Mouse (Mus musculus) thymus, adult 2 months (tissue): ENCODE measurements around the gene Borcs5. TPM values are rescaled to one million over a fixed set of nuclear protein-coding genes. Genes with fewer than 3 reads are reported as not detected.

Experiments used
- DNase-seq: peaks from one replicate; pipeline ENCODE4 v3.0.0; 2021
- H3K27ac ChIP-seq: fragments of 200-500 bp; 2 replicates; pipeline ENCODE4 v1.5.1; 2012; ENCODE audit warnings: low read length, control low read depth; ENCODE audit not compliant: control insufficient read depth, insufficient read depth
- H3K27me3 ChIP-seq: fragments of 200-500 bp; 2 replicates; pipeline ENCODE4 v1.6.1; 2012; ENCODE audit warnings: mild to moderate bottlenecking, low read length, moderate library complexity, mixed read lengths; ENCODE audit not compliant: control insufficient read depth, insufficient read depth
- H3K36me3 ChIP-seq: fragments of 200-500 bp; 2 replicates; pipeline ENCODE4 v1.6.1; 2012; ENCODE audit warnings: mild to moderate bottlenecking, low read length, moderate library complexity; ENCODE audit not compliant: control insufficient read depth, insufficient read depth
- H3K4me1 ChIP-seq: fragments of 200-500 bp; replicated peaks from 2 replicates; pipeline ENCODE4 v1.6.1; 2012; ENCODE audit warnings: low read length; ENCODE audit not compliant: control insufficient read depth, insufficient read depth
- H3K4me3 ChIP-seq: fragments of 200-500 bp; 2 replicates; pipeline ENCODE4 v1.5.1; 2012; ENCODE audit warnings: mild to moderate bottlenecking, low read length, control low read depth, moderate library complexity; ENCODE audit not compliant: control insufficient read depth, insufficient read depth
- CTCF ChIP-seq: fragments of 200-500 bp; IDR thresholded peaks from 2 replicates; pipeline ENCODE4 v1.5.1; 2012; ENCODE audit warnings: mild to moderate bottlenecking, control low read depth, low read length, moderate library complexity, borderline replicate concordance; ENCODE audit not compliant: control insufficient read depth, poor library complexity, insufficient read depth; ENCODE audit errors: extremely low read depth
- POLR2A ChIP-seq: fragments of 200-500 bp; IDR thresholded peaks from 2 replicates; pipeline ENCODE4 v1.6.1; 2012; ENCODE audit warnings: mild to moderate bottlenecking, low read length, control low read depth, moderate library complexity; ENCODE audit not compliant: control insufficient read depth, poor library complexity, insufficient read depth; ENCODE audit errors: extremely low read depth
- WGBS: fragments of 180-500 bp; shearing (Covaris S2); methylation state at CpG from one replicate; pipeline ENCODE4 v1.1.7; 2018; 5-methylcytosine and 5-hydroxymethylcytosine counted together
- polyA plus RNA-seq: library from polyadenylated mRNA; depleted of rRNA; stranded (reverse); fragments of >200 nt; gene quantifications from 2 replicates; pipeline ENCODE4 v1.2.3, GENCODE M21; 2012; rRNA removed

Gene Borcs5
- polyA plus RNA-seq, 1 experiment, result 16.9 TPM

DNA sequence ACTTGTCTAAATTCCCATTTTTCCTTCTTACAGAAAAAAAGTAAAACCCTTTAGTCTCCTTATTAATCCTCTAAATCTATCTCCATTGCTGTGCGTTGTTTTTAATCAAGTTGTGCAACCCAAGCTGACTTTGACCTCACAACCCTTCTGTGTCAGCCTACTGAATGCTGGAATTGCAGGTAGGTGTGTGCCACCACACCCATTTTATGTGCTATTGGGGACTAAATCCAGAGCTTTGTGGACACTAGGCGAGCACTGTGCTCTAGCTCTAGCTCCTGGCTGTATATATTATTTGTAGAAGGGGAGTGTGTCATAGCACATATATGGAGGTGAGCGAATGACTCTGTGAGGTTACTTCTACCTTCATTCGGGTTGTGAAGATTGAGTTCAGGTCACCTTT is 111.8 kb downstream of the Borcs5 start:
- Histone ChIP-seq H3K36me3 (no peaks in the 10 kb centered on the region), H3K4me1 (peaks cover 3% of the 10 kb centered on the region), H3K4me3 (no peak overlapping the region), H3K27me3 (no peaks in the 10 kb centered on the region), H3K27ac (no peak overlapping the region)
- no peak for DNase-seq
- no peak for TF ChIP-seq POLR2A
- TF ChIP-seq CTCF, result no peak
- 97% methylated on average over 4 of the region's 4 CpGs for WGBS

- 62% methylated on average over 5 of the region's 5 CpGs for WGBS
- peaks cover 3% of the 10 kb centered on the region for H3K4me1 ChIP-seq
- DNase-seq, result no peak
- no peaks in the 10 kb centered on the region for H3K27me3 ChIP-seq
- no peaks in the 10 kb centered on the region for H3K36me3 ChIP-seq
- no peak for TF ChIP-seq POLR2A
- no peak for TF ChIP-seq CTCF
- H3K27ac ChIP-seq, result peak overlapping the region; percentile 63; the same call in 1 of the 2 replicates
- H3K4me3 ChIP-seq, result no peak overlapping the region
Measured at GRCm38 (mm10) chr6:134751883-134752647, 112.8 kb downstream of the Borcs5 start.

DNA sequence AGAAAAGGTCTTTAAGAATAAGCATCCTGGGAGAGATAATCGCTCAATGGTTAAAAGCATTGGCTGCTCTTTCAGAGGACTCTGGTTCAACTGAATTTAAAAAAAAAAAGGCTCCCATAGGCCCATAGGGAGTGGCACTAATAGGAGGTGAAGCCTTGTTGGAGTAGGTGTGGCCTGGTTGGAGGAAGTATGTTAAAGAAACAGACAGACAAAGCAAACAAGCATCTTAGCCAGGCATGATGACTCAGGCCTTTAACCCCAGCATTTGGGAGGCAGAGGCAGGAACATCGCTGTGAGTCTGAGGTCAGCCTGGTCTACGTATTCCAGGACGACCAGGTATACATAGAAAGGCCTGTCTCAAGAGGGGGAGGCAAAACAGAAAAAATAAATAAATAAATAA is 114.1 kb downstream of the Borcs5 start:
- peaks cover 3% of the 10 kb centered on the region for H3K4me1 ChIP-seq
- H3K27ac ChIP-seq, result no peak overlapping the region
- H3K36me3 ChIP-seq, result no peaks in the 10 kb centered on the region
- no peak for DNase-seq
- no peak overlapping the region for H3K4me3 ChIP-seq
- 96% methylated on average over 4 of the region's 4 CpGs for WGBS
- no peaks in the 10 kb centered on the region for H3K27me3 ChIP-seq
- no peak for TF ChIP-seq CTCF
- no peak for TF ChIP-seq POLR2A

DNA sequence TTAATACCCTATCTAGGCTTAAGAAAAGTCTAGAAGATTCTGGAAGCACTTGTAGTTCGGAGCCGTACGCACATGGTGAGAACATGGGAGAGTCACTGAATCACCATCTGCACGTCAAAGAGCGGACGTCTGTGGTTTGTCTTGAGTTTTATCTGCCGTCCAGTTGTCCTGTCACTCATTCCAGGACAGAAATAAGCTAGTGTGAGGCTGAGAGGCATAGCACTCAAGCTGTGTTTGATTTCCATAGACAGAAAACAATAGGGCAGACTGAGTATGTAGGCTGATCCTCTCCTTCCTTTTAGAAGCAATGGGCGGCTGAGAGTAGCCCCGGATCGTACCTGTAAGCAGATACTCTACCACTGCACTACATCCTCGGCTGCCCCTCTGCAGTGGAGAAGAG is 114.5 kb downstream of the Borcs5 start:
- 96% methylated on average over 11 of the region's 11 CpGs for WGBS
- Histone ChIP-seq H3K27ac (no peak overlapping the region), H3K4me3 (no peak overlapping the region), H3K4me1 (peaks cover 3% of the 10 kb centered on the region), H3K36me3 (no peaks in the 10 kb centered on the region), H3K27me3 (no peaks in the 10 kb centered on the region)
- no peak for TF ChIP-seq POLR2A
- no peak for TF ChIP-seq CTCF
- DNase-seq, result no peak

GRCm38 (mm10) chr6:134756058-134756457 is 116.7 kb downstream of the Borcs5 start:
- Histone ChIP-seq H3K4me3 (no peak overlapping the region), H3K27me3 (no peaks in the 10 kb centered on the region), H3K36me3 (no peaks in the 10 kb centered on the region), H3K27ac (no peak overlapping the region), H3K4me1 (peaks cover 3% of the 10 kb centered on the region)
- no peak for DNase-seq
- 64% methylated on average over 4 of the region's 4 CpGs for WGBS
- no peak for TF ChIP-seq CTCF
- TF ChIP-seq POLR2A, result no peak

Other genes starting within 250 kb of the Borcs5 start
- gene Bcl2l14, start 243.2 kb upstream of the Borcs5 start, polyA plus RNA-seq, result 2.0 and 2.1 TPM in 2 replicates
- 28.3 and 33.8 TPM in 2 replicates for gene Lrp6, start 72.5 kb upstream of the Borcs5 start, polyA plus RNA-seq
- 3.4 and 3.9 TPM in 2 replicates for gene Mansc1, start 7.0 kb upstream of the Borcs5 start, polyA plus RNA-seq
- 12.7 and 14.4 TPM in 2 replicates for gene Dusp16, start 153.1 kb downstream of the Borcs5 start, polyA plus RNA-seq
- gene Crebl2, start 190.6 kb downstream of the Borcs5 start, polyA plus RNA-seq, result 10.7 and 13.3 TPM in 2 replicates